Mouse (Mus musculus) embryonic stem cell, embryonic (primary cell): ENCODE measurements around the gene Itgb1bp2.

ENCODE experiments used
- CTCF ChIA-PET, 4 experiments: fragments of 300-600 bp in 2 of 4; fragments of 350-600 bp in 2 of 4; sonication (Branson Sonifier 250); formaldehyde crosslinking; loops; one replicate each; lab custom pipeline; 2022; ENCODE audit warnings: inconsistent platforms in 2 of 4; lab: Charles Lee
- POLR2A ChIA-PET, 4 experiments: fragments of 300-600 bp in 2 of 4; fragments of 350-600 bp in 2 of 4; sonication (Branson Sonifier 250); formaldehyde crosslinking; loops; one replicate each; lab custom pipeline; 2022; ENCODE audit warnings: antibody characterized with exemption in 4 of 4, inconsistent platforms in 1 of 4; lab: Charles Lee

Itgb1bp2 gene

GRCm38 (mm10) chrX:101486487-101487152 is 37.7 kb downstream of the Itgb1bp2 start:
- ChIA-PET POLR2A (interaction anchor here in 3 of 4 experiments (0.6 to 2.9 kb wide), 14 partner anchors 8 to 1896 kb away, joined by 3 to 16 read pairs (median 3); partner anchors contain the start of gene Nono (in 1 of the 3)), CTCF (interaction anchor here (0.6 to 1.6 kb wide), 21 partner anchors 13 to 993 kb away, joined by 3 to 7 read pairs (median 4); partner anchors contain the start of genes Igbp1 (in 1 of the 4) and Nono (in 1 of the 4))
